Mouse (Mus musculus): Measurements from ENCODE around the gene Nr2f1.

Gene Nr2f1

GRCm38 (mm10) chr13:78186340-78186946 is 13.1 kb downstream of the Nr2f1 start:
- Histone ChIP-seq H3K27me3 (ENCODE audit: insufficient read depth, low read length) (peaks cover 91% of the 10 kb centered on the region), H3K9me3 (ENCODE audit: low read length) (no peaks in the 10 kb centered on the region), H3K4me3 (replicated peaks; ENCODE audit: low read length) (no peak overlapping the region), H3K4me1 (replicated peaks; ENCODE audit: low read depth, low read length) (0 out of 2 replicates have a peak, but pooled peaks cover 5% of the 10 kb centered on the region), H3K36me3 (ENCODE audit: insufficient read depth, low read length) (no peaks in the 10 kb centered on the region)
- TF ChIP-seq CTCF (conservative IDR thresholded peaks at IDR 0.05; ENCODE audit: low read length) (peak; percentile 30), NANOG (IDR thresholded peaks at IDR 0.05; ENCODE audit: borderline replicate concordance, low read length) (no peak)

GRCm38 (mm10) chr13:78184786-78185466 is 14.6 kb downstream of the Nr2f1 start:
- Histone ChIP-seq H3K9me3 (ENCODE audit: low read length) (no peaks in the 10 kb centered on the region), H3K27me3 (ENCODE audit: insufficient read depth, low read length) (peaks cover 90% of the 10 kb centered on the region), H3K4me1 (replicated peaks; ENCODE audit: low read depth, low read length) (peaks cover 9% of the 10 kb centered on the region; the same call in 1 of the 2 replicates), H3K4me3 (replicated peaks; ENCODE audit: low read length) (no peak overlapping the region), H3K36me3 (ENCODE audit: insufficient read depth, low read length) (no peaks in the 10 kb centered on the region)
- TF ChIP-seq CTCF (conservative IDR thresholded peaks at IDR 0.05; ENCODE audit: low read length) (no peak), NANOG (IDR thresholded peaks at IDR 0.05; ENCODE audit: borderline replicate concordance, low read length) (no peak), POU5F1 (IDR thresholded peaks at IDR 0.05; ENCODE audit: borderline replicate concordance, low read length) (no peak)

DNA sequence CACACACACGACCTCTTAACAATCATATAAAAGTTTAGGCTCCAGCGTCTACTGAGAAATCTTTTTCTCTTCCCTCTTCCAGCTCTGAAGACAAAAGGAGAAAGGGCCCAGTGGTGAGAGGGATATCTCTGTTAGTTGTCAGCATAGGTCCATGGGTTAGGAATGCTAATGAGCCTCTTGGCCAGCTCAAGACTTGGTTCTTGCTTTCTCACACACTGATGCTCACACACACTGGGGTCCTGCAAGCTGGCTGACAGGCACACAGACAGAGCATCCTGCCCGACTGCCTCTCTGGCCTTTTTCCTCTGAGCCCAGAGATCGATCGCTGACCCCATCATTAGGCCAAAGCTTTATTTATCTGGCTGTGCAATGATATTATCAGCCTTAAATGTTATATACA is 15.6 kb downstream of the Nr2f1 start:
- Histone ChIP-seq H3K4me3 (replicated peaks; ENCODE audit: low read length) (no peak overlapping the region), H3K36me3 (ENCODE audit: insufficient read depth, low read length) (no peaks in the 10 kb centered on the region), H3K9me3 (ENCODE audit: low read length) (no peaks in the 10 kb centered on the region), H3K27me3 (ENCODE audit: insufficient read depth, low read length) (peaks cover 92% of the 10 kb centered on the region), H3K4me1 (replicated peaks; ENCODE audit: low read depth, low read length) (peaks cover 13% of the 10 kb centered on the region)
- no peak for TF ChIP-seq NANOG (IDR thresholded peaks at IDR 0.05; ENCODE audit: borderline replicate concordance, low read length)
- TF ChIP-seq POU5F1 (IDR thresholded peaks at IDR 0.05; ENCODE audit: borderline replicate concordance, low read length), result no peak
- no peak for TF ChIP-seq CTCF (conservative IDR thresholded peaks at IDR 0.05; ENCODE audit: low read length)

DNA sequence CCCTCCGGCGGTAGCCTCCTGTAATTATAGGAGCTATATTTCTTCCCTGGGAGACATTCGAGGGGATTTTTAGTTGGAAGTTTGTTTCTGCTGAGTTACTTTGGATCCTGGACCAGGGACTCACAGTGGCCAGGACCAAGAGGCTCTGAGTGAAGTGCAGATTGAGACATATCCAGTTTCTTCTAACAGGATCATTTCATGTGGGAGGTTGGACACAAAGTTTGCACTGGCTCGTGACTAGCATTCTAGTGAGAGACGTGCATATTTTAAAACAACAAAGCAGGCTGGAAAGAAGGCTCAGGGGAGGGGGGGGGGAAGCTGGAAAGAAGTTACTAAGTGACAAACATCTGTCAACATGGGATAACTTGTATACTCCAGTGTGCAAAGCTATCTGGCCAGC is 16.6 kb downstream of the Nr2f1 start:
- peaks cover 13% of the 10 kb centered on the region for H3K4me1 ChIP-seq (replicated peaks; ENCODE audit: low read depth, low read length)
- H3K27me3 ChIP-seq (ENCODE audit: insufficient read depth, low read length), result peaks cover 94% of the 10 kb centered on the region
- no peak overlapping the region for H3K4me3 ChIP-seq (replicated peaks; ENCODE audit: low read length)
- H3K36me3 ChIP-seq (ENCODE audit: insufficient read depth, low read length), result no peaks in the 10 kb centered on the region
- H3K9me3 ChIP-seq (ENCODE audit: low read length), result no peaks in the 10 kb centered on the region
- no peak for TF ChIP-seq CTCF (conservative IDR thresholded peaks at IDR 0.05; ENCODE audit: low read length)

DNA sequence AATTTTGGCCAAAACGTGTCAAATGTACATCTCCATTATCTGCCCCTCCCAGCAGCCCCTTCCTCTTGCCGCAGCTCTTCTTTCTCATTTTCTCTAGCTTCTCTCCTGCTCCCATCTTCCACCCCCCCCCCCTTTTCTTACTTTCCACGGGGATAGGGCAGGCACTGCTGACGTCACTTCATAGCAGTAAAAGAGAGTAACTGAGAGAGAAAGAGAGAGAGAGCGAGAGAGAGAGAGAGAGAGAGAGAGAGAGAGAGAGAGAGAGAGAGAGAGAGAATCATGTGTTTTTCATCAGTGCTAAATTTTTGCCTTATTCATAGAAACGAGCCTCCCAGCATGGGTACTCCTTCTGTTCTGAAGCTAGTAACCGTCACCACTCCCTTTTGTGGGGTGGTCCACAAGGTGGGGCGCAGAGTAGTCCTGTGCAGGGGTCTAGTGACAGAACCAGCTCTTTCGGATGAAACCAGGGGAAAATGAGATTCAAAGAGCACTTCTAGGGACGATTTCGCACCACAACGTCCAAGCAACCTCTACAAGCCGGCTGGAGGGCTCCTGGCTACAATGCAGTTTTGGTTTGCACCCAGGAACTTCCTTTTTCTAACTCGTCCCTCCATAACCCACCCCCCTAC is 17.5 kb downstream of the Nr2f1 start:
- Histone ChIP-seq H3K9me3 (ENCODE audit: low read length) (no peaks in the 10 kb centered on the region), H3K36me3 (ENCODE audit: insufficient read depth, low read length) (no peaks in the 10 kb centered on the region), H3K27me3 (ENCODE audit: insufficient read depth, low read length) (peaks cover 91% of the 10 kb centered on the region), H3K4me3 (replicated peaks; ENCODE audit: low read length) (no peak overlapping the region), H3K4me1 (replicated peaks; ENCODE audit: low read depth, low read length) (peaks cover 13% of the 10 kb centered on the region)
- TF ChIP-seq CTCF (conservative IDR thresholded peaks at IDR 0.05; ENCODE audit: low read length) (no peak), NANOG (IDR thresholded peaks at IDR 0.05; ENCODE audit: borderline replicate concordance, low read length) (no peak), POU5F1 (IDR thresholded peaks at IDR 0.05; ENCODE audit: borderline replicate concordance, low read length) (no peak)

DNA sequence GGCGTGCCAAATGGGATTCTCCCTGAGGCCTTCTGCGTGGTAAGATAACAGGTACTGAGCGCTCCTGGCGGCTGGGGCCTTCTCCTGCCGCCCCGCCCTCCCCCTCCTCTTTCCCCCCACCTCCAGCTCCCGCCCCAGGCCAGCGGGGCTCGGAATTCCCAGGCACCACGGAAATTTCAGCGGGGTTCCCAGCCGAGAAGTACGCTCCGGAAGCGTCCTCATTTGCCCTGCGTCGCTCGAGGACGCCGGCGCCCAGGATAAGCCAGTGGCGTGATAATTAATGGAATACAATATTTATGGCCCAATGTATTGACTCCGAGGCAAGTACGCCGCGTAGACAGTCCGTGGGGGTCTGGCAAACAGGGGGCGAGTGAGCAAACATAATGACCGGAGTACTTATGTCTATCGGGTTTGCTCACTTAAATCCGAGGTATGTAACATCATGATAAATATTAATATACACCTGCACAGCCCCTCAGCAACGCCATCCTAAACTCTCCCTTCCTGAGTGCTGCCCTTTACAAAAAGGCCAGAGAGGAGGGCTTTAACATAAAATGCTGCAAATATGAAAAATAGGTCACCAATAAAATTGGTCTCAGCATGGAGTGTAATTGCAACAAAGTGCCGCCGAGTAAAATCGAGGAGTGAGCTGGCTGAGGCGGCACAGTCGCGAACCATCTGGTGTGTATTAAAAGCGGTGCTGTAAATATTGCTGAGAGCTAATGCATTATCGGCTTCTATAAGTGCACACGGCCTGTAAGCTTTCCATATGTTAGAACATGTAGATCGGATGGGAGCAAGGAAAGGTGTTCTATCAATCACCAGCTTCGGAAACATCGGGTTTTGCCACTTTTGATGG is 18.3 kb downstream of the Nr2f1 start:
- Histone ChIP-seq H3K4me1 (replicated peaks; ENCODE audit: low read depth, low read length) (peaks cover 13% of the 10 kb centered on the region), H3K4me3 (replicated peaks; ENCODE audit: low read length) (no peak overlapping the region), H3K27me3 (ENCODE audit: insufficient read depth, low read length) (peaks cover 91% of the 10 kb centered on the region), H3K36me3 (ENCODE audit: insufficient read depth, low read length) (no peaks in the 10 kb centered on the region), H3K9me3 (ENCODE audit: low read length) (no peaks in the 10 kb centered on the region)
- TF ChIP-seq CTCF (conservative IDR thresholded peaks at IDR 0.05; ENCODE audit: low read length), result no peak

DNA sequence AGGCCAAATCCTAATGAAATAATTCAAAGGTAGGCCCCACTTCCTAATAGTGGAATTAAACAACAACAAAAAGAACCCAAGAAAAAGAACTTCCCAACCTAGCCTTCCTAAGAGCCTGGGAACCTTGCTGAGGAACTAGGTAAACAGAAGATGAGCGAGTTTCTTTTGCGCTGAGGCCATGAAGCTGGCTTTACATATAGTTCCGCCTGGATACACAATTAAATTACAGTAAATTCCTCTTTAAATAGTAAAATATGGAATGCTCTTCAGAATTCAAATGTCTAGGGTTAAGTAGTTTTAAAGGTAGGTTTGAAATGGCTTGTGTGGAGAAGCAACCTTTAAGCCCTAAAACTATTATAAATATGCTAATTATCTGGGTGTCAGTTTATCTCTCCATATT is 19.3 kb downstream of the Nr2f1 start:
- Histone ChIP-seq H3K36me3 (ENCODE audit: insufficient read depth, low read length) (no peaks in the 10 kb centered on the region), H3K9me3 (ENCODE audit: low read length) (no peaks in the 10 kb centered on the region), H3K27me3 (ENCODE audit: insufficient read depth, low read length) (peaks cover 90% of the 10 kb centered on the region), H3K4me1 (replicated peaks; ENCODE audit: low read depth, low read length) (peaks cover 13% of the 10 kb centered on the region), H3K4me3 (replicated peaks; ENCODE audit: low read length) (no peak overlapping the region)
- no peak for TF ChIP-seq CTCF (conservative IDR thresholded peaks at IDR 0.05; ENCODE audit: low read length)
- TF ChIP-seq NANOG (IDR thresholded peaks at IDR 0.05; ENCODE audit: borderline replicate concordance, low read length), result no peak
- no peak for TF ChIP-seq POU5F1 (IDR thresholded peaks at IDR 0.05; ENCODE audit: borderline replicate concordance, low read length)

DNA sequence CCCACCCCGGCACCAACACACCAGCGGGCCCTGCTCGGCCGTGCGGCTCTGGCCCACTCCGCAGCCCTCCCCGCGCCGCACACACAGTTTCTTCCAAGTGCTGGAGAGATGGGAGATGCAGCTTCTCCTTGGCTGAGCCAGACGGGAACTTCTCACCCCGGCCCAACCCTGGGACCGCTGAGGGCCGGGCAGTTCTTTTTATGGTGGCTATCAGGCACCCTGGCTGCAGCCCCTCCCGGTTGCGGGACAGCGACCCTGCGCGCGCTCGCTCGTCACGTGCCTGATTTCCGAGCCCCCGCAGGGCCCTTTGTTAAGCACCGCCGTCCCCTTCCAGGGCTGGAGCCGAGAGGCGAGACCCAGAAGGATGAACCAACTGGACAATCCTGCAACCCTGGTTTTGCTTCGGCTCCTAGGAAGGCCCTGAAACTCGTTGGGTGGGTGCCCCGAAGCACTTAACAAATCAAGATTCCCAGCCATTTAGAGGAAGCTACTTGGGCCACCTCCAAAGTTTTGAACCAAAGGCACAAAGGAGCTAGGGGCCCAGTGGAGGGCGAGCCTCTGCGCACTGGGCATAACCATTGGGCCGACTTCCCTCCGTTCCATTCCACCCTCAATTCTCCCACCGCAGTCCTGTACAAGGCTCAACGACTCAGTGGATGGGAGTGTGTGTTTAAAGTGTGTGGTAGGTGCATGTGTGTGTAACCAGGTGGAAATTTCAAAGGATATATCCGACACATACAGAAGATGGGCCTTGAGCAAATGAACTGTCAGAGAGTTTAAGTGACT is 20.1 kb downstream of the Nr2f1 start:
- Histone ChIP-seq H3K36me3 (ENCODE audit: insufficient read depth, low read length) (no peaks in the 10 kb centered on the region), H3K4me1 (replicated peaks; ENCODE audit: low read depth, low read length) (peaks cover 13% of the 10 kb centered on the region), H3K9me3 (ENCODE audit: low read length) (no peaks in the 10 kb centered on the region), H3K4me3 (replicated peaks; ENCODE audit: low read length) (peak overlapping the region; percentile 67), H3K27me3 (ENCODE audit: insufficient read depth, low read length) (peaks cover 88% of the 10 kb centered on the region)
- no peak for TF ChIP-seq POU5F1 (IDR thresholded peaks at IDR 0.05; ENCODE audit: borderline replicate concordance, low read length)
- no peak for TF ChIP-seq CTCF (conservative IDR thresholded peaks at IDR 0.05; ENCODE audit: low read length)
- TF ChIP-seq NANOG (IDR thresholded peaks at IDR 0.05; ENCODE audit: borderline replicate concordance, low read length), result no peak
